Mouse (Mus musculus) midbrain, embryonic 15.5 days (tissue): Measurements from ENCODE around the gene Abca7. TPM values are rescaled to one million over a fixed set of nuclear protein-coding genes. Genes with fewer than 3 reads are reported as not detected.
A peak's percentile ranks its signal among the peaks of the same experiment; 100 is the strongest.

Experiments used
- ATAC-seq: fragments of 200-750 bp; cut with Nextera tagmentation; replicated peaks from 2 replicates; pipeline ENCODE4 v1.8.0; 2017; ENCODE audit warnings: moderate TSS enrichment
- H3K27ac ChIP-seq: fragments of 300-500 bp; sonication (generic); 2 replicates; pipeline ENCODE4 v1.5.1; 2015; ENCODE audit warnings: mild to moderate bottlenecking, inconsistent platforms
- H3K27me3 ChIP-seq: fragments of 300-500 bp; sonication (generic); replicated peaks from 2 replicates; pipeline ENCODE4 v1.6.1; 2015; ENCODE audit warnings: inconsistent platforms
- H3K36me3 ChIP-seq: fragments of 300-500 bp; sonication (generic); replicated peaks from 2 replicates; pipeline ENCODE4 v1.6.1; 2015; ENCODE audit warnings: inconsistent platforms
- H3K4me1 ChIP-seq: fragments of 300-500 bp; sonication (generic); 2 replicates; pipeline ENCODE4 v1.6.1; 2015; ENCODE audit warnings: inconsistent platforms
- H3K4me2 ChIP-seq: fragments of 300-500 bp; sonication (generic); 2 replicates; pipeline ENCODE4 v1.6.1; 2015; ENCODE audit warnings: inconsistent platforms, mild to moderate bottlenecking, moderate library complexity
- H3K4me3 ChIP-seq: fragments of 300-500 bp; sonication (generic); 2 replicates; pipeline ENCODE4 v1.5.1; 2015; ENCODE audit warnings: mild to moderate bottlenecking, inconsistent platforms
- H3K9ac ChIP-seq: fragments of 300-500 bp; sonication (generic); 2 replicates; pipeline ENCODE4 v1.6.1; 2015; ENCODE audit warnings: mild to moderate bottlenecking, inconsistent platforms
- H3K9me3 ChIP-seq: fragments of 300-500 bp; sonication (generic); 2 replicates; pipeline ENCODE4 v1.6.1; 2016; ENCODE audit warnings: inconsistent platforms
- WGBS: fragments of 180-500 bp; shearing (Covaris S2); methylation state at CpG from one replicate; pipeline ENCODE4 v1.1.7; 2015; ENCODE audit warnings: mixed read lengths; 5-methylcytosine and 5-hydroxymethylcytosine counted together
- polyA plus RNA-seq: library from polyadenylated mRNA; unstranded; fragments of >200 nt; fragmentation: Nextera tagmentation; extraction: Ambion mirVana; gene quantifications from 2 replicates; pipeline ENCODE4 v1.2.1, GENCODE M21; 2015

Abca7 gene
- polyA plus RNA-seq, 1 experiment from 2014 or later: 4.8 TPM

DNA sequence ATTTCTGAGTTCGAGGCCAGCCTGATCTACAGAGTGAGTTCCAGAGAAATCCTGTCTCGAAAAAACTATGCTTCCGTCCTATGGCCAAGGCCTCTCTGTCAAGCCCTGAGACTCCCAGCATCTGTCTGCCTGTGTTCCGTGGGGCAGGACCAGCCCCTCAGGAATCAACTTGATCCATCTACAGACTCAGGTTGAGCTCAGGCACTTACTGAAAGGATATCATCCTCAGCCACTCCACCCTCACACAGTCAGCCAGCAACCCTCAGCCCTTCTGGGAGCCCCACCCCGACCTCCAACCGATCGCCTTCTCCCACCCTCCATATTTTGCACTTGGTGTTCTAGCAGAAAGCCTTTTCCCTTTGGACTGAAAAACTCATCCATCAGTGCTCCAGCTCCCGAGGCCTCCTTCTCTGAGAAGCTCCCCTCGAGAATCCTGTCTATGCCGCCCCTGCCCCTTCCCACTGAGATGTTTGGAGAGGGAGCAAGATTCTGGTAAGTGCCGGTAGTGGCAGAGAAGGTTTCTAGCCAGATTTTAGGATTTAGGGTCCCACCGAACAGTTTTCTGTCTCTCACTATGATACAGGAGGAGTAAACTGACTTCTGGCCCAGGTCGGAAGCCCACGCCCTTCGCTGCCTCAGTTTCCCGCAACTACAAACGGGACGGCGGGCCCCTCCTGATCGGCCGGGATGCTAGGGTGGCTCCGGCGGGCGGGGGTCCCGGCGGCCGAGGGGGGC, 8.4 kb upstream of the Abca7 start:
- no peak for ATAC-seq
- Histone ChIP-seq H3K4me1 (peaks cover 35% of the 10 kb centered on the region), H3K36me3 (no peaks in the 10 kb centered on the region), H3K4me2 (peak overlapping the region; percentile 56), H3K9me3 (no peaks in the 10 kb centered on the region), H3K27me3 (peaks cover 42% of the 10 kb centered on the region), H3K4me3 (peak overlapping the region; percentile 40), H3K9ac (peak overlapping the region; percentile 23), H3K27ac (no peak overlapping the region)
- WGBS: 13% methylated on average over 27 of the region's 27 CpGs

DNA sequence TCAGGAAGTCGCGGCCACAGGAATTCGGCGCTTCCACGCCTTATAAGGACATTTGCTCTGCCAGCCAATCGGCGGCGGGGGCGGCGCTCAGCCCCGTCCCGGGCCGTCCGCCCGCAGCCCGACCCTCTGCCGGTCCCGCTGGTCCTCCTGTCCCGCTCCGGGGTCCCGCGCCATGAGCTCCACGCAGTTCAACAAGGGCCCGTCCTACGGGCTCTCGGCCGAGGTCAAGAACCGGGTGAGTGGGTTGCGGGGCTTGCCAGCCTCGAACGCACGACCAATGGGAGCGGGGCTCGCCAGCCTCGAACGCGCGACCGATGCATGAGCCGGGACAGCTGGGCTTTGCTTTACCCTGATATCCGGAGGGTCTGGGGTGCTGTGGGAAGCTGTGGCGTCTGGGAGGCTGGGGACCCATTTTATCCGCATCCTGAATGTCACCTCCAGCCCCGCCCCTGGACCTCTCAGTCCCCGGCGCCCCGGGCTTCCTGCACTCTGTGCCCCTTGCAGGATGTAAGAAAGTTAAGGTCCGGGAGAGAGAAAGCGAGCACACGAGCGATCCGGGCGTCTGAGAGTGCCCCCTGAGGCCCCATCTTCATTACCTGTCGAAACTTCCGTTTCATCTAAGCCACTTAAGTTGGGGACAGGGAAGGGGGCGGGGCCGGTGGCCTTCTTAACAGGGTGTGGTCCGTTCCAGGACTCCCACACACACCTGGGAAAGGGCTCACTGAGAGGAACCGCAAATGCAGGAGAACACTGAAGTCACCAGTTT, 7.6 kb upstream of the Abca7 start, which contains the start of gene Cnn2:
Gene Cnn2, plus strand, starts transcription at position 79 of the 766 bp plus-strand sequence.
- Histone ChIP-seq H3K9ac (peak within 1 kb of the TSS; percentile 23), H3K4me1 (peaks cover 27% of the 10 kb centered on the region), H3K9me3 (no peaks in the 10 kb centered on the region), H3K27ac (no peak within 1 kb of the TSS), H3K4me3 (peak within 1 kb of the TSS; percentile 40), H3K4me2 (peak within 1 kb of the TSS; percentile 56), H3K27me3 (peaks cover 42% of the 10 kb centered on the region), H3K36me3 (no peaks in the 10 kb centered on the region)
- no peak for ATAC-seq
- 2% methylated on average over 59 of the region's 59 CpGs for WGBS

DNA sequence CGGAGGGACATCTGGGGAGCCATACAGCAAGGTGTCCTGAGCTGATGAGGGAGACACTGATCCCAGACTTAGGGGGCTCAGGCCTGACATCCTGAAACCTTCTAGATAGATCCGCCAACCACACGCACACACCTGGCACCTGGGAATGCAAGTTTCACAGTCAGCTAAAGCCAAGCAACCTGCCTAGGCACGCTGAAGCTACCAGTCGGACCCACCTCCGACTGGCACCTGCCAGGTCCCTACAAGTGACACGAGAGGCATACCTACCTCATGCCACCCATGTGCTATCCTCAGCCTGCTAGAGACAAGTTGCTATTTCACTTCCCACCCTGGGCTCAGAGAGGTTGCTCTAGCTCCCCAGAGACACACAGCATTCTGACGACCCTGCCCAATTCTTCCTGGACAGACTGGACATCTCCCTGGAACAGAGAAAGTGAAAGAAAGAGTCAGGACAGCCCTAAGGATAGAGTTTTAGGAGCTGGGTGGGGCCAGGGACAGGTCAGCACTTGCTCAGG, 7.0 kb upstream of the Abca7 start:
- Histone ChIP-seq H3K36me3 (no peaks in the 10 kb centered on the region), H3K9me3 (no peaks in the 10 kb centered on the region), H3K9ac (no peak overlapping the region), H3K4me1 (peaks cover 27% of the 10 kb centered on the region), H3K4me3 (peak overlapping the region; percentile 40), H3K27me3 (peaks cover 42% of the 10 kb centered on the region), H3K27ac (no peak overlapping the region), H3K4me2 (peak overlapping the region; percentile 56; the same call in 1 of the 2 replicates)
- ATAC-seq: no peak
- WGBS: 34% methylated on average over 8 of the region's 8 CpGs

DNA sequence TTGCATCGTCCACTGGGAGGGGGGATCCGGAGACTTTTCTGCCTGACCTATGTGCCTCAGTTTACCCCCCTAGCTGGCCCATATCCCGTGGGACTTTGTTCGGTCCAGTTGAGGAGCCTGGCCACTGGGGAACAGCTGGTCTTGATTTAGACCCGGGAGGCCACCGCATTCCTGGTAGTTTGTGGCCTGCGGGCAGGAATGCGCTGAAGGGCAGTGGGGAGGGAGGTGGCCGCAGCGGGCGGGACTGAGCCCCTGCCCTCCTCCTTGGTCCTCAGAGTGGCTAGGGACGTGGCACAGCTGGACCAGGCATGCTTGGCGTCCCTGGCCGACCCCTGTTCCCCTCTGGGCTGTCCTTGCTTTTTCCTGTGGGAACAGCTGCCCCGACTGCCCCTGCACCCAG, 6.4 kb upstream of the Abca7 start:
- H3K4me1 ChIP-seq: peaks cover 27% of the 10 kb centered on the region
- peak overlapping the region; percentile 10; the same call in 1 of the 2 replicates for H3K4me3 ChIP-seq
- 14% methylated on average over 15 of the region's 15 CpGs for whole genome bisulfite sequencing
- H3K27ac ChIP-seq: no peak overlapping the region
- H3K9ac ChIP-seq: no peak overlapping the region
- no peaks in the 10 kb centered on the region for H3K36me3 ChIP-seq
- H3K27me3 ChIP-seq: peaks cover 42% of the 10 kb centered on the region
- no peaks in the 10 kb centered on the region for H3K9me3 ChIP-seq
- no peak for ATAC-seq
- H3K4me2 ChIP-seq: no peak overlapping the region

DNA sequence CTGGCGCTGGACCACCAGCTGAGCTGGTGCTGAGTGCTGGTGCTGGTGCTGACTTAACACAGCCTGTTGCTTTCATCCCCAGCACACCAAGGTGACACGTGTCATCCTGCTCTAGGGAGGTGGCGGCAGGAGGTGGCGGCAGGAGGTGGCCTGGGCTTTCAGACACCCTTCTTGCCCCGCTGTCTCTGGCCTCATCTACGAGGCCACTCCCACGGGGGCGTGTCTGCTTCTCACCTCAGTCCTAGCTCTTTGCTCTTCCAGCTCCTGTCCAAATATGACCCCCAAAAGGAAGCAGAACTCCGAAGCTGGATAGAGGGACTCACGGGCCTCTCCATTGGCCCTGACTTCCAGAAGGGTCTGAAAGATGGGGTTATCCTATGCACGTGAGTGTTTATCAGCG, 5.2 kb upstream of the Abca7 start:
- WGBS: 53% methylated on average over 12 of the region's 12 CpGs
- H3K4me1 ChIP-seq: peaks cover 30% of the 10 kb centered on the region
- H3K27ac ChIP-seq: no peak overlapping the region
- H3K4me2 ChIP-seq: no peak overlapping the region
- no peaks in the 10 kb centered on the region for H3K9me3 ChIP-seq
- ATAC-seq: no peak
- no peak overlapping the region for H3K4me3 ChIP-seq
- H3K36me3 ChIP-seq: no peaks in the 10 kb centered on the region
- peaks cover 42% of the 10 kb centered on the region for H3K27me3 ChIP-seq
- no peak overlapping the region for H3K9ac ChIP-seq

DNA sequence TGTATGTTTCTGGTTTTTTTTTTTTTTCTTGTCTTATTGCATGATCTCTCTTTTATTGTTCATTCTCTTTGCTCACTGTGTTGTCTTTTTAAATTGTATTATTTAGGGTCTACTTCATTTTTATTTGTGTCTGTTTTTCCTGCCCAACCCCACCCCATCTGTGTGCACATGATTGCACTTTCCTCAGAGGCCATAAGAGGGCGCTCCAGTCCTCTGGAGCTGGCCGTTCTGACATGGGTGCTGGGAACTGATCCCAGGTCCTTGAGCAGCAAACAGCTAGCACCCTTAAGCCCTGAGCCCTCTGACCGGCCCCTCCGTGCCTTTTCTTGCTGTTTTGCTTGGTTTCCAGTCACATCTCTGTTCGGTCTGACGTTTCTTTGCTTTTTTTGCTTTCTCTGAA, 4.7 kb upstream of the Abca7 start:
- ATAC-seq: no peak
- no peaks in the 10 kb centered on the region for H3K9me3 ChIP-seq
- H3K27ac ChIP-seq: no peak overlapping the region
- no peak overlapping the region for H3K4me2 ChIP-seq
- peaks cover 42% of the 10 kb centered on the region for H3K27me3 ChIP-seq
- H3K4me3 ChIP-seq: no peak overlapping the region
- H3K9ac ChIP-seq: no peak overlapping the region
- peaks cover 28% of the 10 kb centered on the region for H3K4me1 ChIP-seq
- WGBS: 89% methylated on average over 6 of the region's 6 CpGs
- no peaks in the 10 kb centered on the region for H3K36me3 ChIP-seq

DNA sequence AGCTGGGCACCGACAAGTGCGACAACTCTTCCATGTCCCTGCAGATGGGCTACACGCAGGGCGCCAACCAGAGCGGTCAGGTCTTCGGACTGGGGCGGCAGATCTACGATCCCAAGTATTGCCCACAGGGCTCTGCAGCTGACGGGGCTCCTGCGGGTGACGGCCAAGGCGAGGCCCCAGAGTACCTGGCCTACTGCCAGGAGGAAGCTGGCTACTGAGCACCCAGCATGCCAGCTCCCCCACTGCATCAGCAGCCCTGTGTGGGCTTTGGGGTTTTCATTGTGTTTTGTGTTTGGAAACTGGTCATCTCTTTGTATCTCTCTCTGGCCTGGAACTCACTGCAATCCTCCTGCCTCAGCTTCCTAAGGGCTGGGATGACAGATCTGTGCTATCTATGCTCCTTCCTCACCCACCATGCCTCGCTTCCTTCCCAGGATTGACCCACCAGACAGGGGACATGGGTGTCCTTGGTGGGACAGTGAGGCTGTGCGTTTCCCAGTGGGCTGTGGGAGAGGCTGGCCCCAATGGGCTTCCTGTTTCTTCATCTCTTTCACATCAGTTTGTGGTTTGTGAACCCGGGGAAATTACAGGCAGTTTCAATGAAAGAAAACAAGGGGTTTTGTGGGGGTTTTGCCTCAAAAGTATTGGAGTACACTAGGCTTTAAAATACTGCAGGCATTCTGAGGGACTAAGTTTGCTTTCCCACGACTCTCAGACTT, 1.7 kb upstream of the Abca7 start:
- Histone ChIP-seq H3K27ac (no peak overlapping the region), H3K4me1 (peaks cover 25% of the 10 kb centered on the region), H3K36me3 (no peaks in the 10 kb centered on the region), H3K27me3 (peaks cover 13% of the 10 kb centered on the region), H3K4me2 (no peak overlapping the region), H3K9me3 (no peaks in the 10 kb centered on the region), H3K9ac (no peak overlapping the region), H3K4me3 (no peak overlapping the region)
- ATAC-seq: no peak
- WGBS: 87% methylated on average over 16 of the region's 16 CpGs

DNA sequence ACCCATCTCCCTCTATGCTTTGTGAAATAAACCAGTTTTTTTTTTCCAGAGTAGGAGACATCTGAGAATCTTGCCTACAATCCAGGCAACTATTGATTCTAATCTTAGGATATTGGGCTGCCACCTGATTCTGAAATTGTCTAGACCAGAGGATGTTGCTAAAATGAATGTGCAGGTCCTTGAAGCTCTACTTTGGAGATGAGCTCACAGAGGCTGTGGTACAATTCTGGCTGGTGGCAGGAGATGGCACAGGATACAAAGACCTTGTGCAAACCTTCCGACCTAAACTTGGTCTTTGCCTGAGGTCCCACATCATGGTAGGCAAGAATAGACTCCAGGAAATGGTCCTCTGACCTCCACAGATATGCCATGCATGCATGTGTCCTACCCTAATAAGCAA, 658 bp upstream of the Abca7 start:
- Histone ChIP-seq H3K27me3 (peaks cover 7% of the 10 kb centered on the region), H3K36me3 (no peaks in the 10 kb centered on the region), H3K4me2 (peak overlapping the region; percentile 87; the same call in 1 of the 2 replicates), H3K4me3 (peak overlapping the region; percentile 54; the same call in 1 of the 2 replicates), H3K9ac (no peak overlapping the region), H3K27ac (no peak overlapping the region), H3K4me1 (peaks cover 25% of the 10 kb centered on the region), H3K9me3 (no peaks in the 10 kb centered on the region)
- no peak for ATAC-seq
- WGBS: 92% methylated on average over 1 of the region's 1 CpGs

DNA sequence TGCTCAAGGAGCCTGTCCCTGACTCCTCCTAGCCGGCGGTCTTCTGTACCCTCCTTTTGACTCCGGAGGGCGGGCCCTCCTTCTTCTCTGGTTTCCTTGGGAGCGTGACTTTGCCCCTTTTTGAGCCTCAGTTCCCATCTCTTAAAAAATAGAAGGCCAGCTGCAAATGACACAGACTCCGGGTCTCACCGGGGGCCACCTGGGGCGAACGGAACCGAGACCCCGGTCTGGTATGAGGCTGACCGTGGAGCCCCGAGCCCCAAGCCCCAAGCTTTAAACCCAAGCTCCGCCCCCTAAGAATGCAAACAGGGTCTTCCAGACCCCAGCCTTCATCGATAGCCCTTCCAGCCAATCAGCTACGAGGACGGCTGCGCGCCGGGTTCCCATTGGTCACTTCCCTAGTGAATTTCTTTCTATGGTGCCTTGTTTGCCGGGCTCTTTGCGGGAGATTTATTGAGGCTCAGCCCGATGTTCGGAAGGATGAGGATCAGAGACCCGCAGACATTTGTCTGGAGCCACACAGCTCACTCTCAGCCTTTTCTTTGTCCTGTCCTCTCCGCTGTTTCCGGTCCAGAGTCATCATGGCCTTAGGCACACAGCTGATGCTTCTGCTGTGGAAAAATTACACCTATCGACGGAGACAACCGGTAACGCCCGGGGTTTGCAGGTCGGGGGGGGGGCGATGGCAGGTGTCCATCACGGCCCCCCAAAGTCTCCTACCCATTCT, 903 bp downstream of the Abca7 start:
- Histone ChIP-seq H3K4me2 (peak overlapping the region; percentile 87), H3K9me3 (no peaks in the 10 kb centered on the region), H3K27ac (peak overlapping the region; percentile 66), H3K27me3 (peaks cover 11% of the 10 kb centered on the region; the same call in 1 of the 2 replicates), H3K36me3 (no peaks in the 10 kb centered on the region), H3K9ac (peak overlapping the region; percentile 32; the same call in 1 of the 2 replicates), H3K4me1 (peaks cover 25% of the 10 kb centered on the region), H3K4me3 (peak overlapping the region; percentile 54)
- ATAC-seq: peak; percentile 74
- WGBS: under 1% methylated on average over 35 of the region's 35 CpGs

DNA sequence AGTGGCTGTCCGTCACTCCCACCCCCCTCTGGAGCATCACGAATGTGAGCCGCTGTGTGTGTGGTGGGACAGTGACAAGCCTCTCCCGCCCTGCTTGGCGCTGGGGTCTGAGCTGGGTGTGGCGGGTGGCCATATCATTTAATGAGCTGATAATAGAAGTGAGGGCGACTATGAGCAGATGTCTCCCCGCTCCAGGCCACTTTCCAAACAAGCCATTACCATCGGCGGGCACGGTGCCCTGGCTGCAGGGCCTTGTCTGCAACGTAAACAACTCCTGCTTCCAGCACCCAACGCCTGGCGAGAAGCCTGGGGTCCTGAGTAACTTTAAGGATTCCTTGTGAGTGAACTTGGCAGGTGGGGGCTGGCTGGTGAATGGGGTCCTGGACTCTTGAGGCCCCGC, 1.5 kb downstream of the Abca7 start:
- Histone ChIP-seq H3K36me3 (no peaks in the 10 kb centered on the region), H3K27ac (peak overlapping the region; percentile 66; the same call in 1 of the 2 replicates), H3K4me2 (peak overlapping the region; percentile 87), H3K9ac (peak overlapping the region; percentile 32; the same call in 1 of the 2 replicates), H3K4me1 (peaks cover 25% of the 10 kb centered on the region), H3K4me3 (peak overlapping the region; percentile 54), H3K9me3 (no peaks in the 10 kb centered on the region), H3K27me3 (peaks cover 12% of the 10 kb centered on the region; the same call in 1 of the 2 replicates)
- 3% methylated on average over 15 of the region's 15 CpGs for WGBS
- peak; percentile 38 for ATAC-seq

DNA sequence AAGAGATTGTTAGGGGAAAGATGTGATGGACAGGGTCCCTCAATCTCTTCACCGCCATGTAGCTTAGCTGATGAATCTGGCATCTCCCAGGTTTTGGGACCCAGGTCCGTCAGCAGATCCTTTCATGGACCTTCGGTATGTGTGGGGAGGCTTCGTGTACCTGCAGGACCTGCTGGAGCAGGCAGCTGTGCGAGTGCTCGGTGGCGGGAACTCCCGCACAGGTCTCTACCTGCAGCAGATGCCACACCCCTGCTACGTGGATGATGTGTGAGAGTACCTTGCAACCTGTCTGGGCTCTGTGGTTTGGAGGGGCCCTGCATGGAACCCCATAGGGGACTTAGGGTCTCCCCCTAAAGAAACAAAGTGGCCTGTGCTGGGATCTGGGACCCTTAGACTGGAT, 5.7 kb downstream of the Abca7 start:
- no peak overlapping the region for H3K27ac ChIP-seq
- H3K4me2 ChIP-seq: no peak overlapping the region
- H3K9me3 ChIP-seq: no peaks in the 10 kb centered on the region
- peaks cover 22% of the 10 kb centered on the region; the same call in 1 of the 2 replicates for H3K27me3 ChIP-seq
- WGBS: 81% methylated on average over 9 of the region's 9 CpGs
- H3K36me3 ChIP-seq: no peaks in the 10 kb centered on the region
- peaks cover 14% of the 10 kb centered on the region for H3K4me1 ChIP-seq
- H3K4me3 ChIP-seq: no peak overlapping the region
- ATAC-seq: no peak
- no peak overlapping the region for H3K9ac ChIP-seq
